Mouse (Mus musculus) megakaryocyte, embryonic 14.5 days (primary cell): ENCODE data around the gene Slc25a48. TPM values are rescaled to one million over a fixed set of nuclear protein-coding genes. Genes with fewer than 3 reads are reported as not detected.

Source experiments
- H3K27me3 ChIP-seq: replicated peaks from 2 replicates; pipeline ENCODE3; 2012; ENCODE audit warnings: inconsistent platforms
- H3K36me3 ChIP-seq: replicated peaks from 2 replicates; pipeline ENCODE3; 2012; ENCODE audit warnings: low read length, inconsistent platforms, mixed read lengths
- H3K4me1 ChIP-seq: 2 replicates; pipeline ENCODE4 v1.6.1; 2012; ENCODE audit warnings: inconsistent platforms
- H3K4me3 ChIP-seq: replicated peaks from 2 replicates; pipeline ENCODE3; 2012; ENCODE audit warnings: moderate library complexity, mild to moderate bottlenecking, inconsistent platforms
- H3K9me3 ChIP-seq: 2 replicates; pipeline ENCODE4 v1.6.1; 2012; ENCODE audit warnings: inconsistent platforms
- FLI1 ChIP-seq: IDR thresholded peaks from 2 replicates; pipeline ENCODE4 v1.6.1; 2012; ENCODE audit warnings: low read length, inconsistent platforms, mixed read lengths
- GATA1 ChIP-seq: IDR thresholded peaks from 3 replicates; pipeline ENCODE4 v1.6.1; 2012; ENCODE audit warnings: mixed read lengths, low read length, inconsistent platforms, borderline replicate concordance
- polyA plus RNA-seq: library from polyadenylated mRNA; stranded (reverse); fragments of >175 nt; gene quantifications from 2 replicates; pipeline ENCODE4 v1.2.3, GENCODE M21; 2012; ENCODE audit warnings: low replicate concordance; ENCODE audit not compliant: insufficient read depth

Slc25a48 gene
- polyA plus RNA-seq, 1 experiment: not detected

GRCm38 (mm10) chr13:56422072-56422723 is 16.0 kb upstream of the Slc25a48 start:
- TF ChIP-seq FLI1: no peak
- TF ChIP-seq GATA1: no peak
- Histone ChIP-seq H3K27me3 (peaks cover 27% of the 10 kb centered on the region), H3K36me3 (no peaks in the 10 kb centered on the region), H3K4me1 (no peaks in the 10 kb centered on the region), H3K9me3 (no peaks in the 10 kb centered on the region), H3K4me3 (no peak overlapping the region)

- Histone ChIP-seq H3K27me3 (peaks cover 46% of the 10 kb centered on the region), H3K4me3 (no peak overlapping the region), H3K4me1 (peaks cover 3% of the 10 kb centered on the region; the same call in 1 of the 2 replicates), H3K9me3 (no peaks in the 10 kb centered on the region), H3K36me3 (no peaks in the 10 kb centered on the region)
- no peak for TF ChIP-seq GATA1
- no peak for TF ChIP-seq FLI1
Observed at GRCm38 (mm10) chr13:56425931-56426330, 12.2 kb upstream of the Slc25a48 start.

DNA sequence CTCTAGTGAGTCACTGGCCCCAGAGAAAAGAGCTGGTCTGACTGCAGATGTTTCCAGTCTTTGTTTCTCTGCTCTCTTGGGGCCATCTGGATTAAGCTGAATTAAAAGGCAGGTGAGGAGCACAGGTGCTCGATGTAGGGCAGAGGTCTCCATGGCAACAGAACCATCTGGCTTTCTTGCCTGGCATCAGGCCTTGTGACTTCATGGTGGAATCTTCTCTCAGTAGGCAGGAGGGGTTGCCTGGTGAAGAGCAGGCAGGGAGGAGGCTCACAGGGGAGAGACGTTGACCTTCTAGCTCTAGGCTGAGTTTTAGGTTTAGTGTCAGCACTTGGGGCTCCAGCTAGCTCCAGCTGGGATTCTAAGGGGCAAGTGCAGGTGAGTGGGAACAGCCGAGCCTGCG is 11.8 kb upstream of the Slc25a48 start, which contains the start of gene Gm3045:
Gm3045 (plus strand) TSS at position 230 of the 400 bp plus-strand sequence.
- TF ChIP-seq FLI1 (no peak), GATA1 (no peak)
- H3K4me3 ChIP-seq: no peak within 1 kb of the TSS
- H3K9me3 ChIP-seq: no peaks in the 10 kb centered on the region
- no peaks in the 10 kb centered on the region for H3K36me3 ChIP-seq
- H3K4me1 ChIP-seq: peaks cover 3% of the 10 kb centered on the region; the same call in 1 of the 2 replicates
- peaks cover 46% of the 10 kb centered on the region for H3K27me3 ChIP-seq

- Histone ChIP-seq H3K9me3 (no peaks in the 10 kb centered on the region), H3K36me3 (no peaks in the 10 kb centered on the region), H3K4me3 (no peak overlapping the region), H3K4me1 (peaks cover 3% of the 10 kb centered on the region; the same call in 1 of the 2 replicates), H3K27me3 (peaks cover 49% of the 10 kb centered on the region)
- TF ChIP-seq GATA1: no peak
- no peak for TF ChIP-seq FLI1
Observed at GRCm38 (mm10) chr13:56428724-56429500, 9.2 kb upstream of the Slc25a48 start.

DNA sequence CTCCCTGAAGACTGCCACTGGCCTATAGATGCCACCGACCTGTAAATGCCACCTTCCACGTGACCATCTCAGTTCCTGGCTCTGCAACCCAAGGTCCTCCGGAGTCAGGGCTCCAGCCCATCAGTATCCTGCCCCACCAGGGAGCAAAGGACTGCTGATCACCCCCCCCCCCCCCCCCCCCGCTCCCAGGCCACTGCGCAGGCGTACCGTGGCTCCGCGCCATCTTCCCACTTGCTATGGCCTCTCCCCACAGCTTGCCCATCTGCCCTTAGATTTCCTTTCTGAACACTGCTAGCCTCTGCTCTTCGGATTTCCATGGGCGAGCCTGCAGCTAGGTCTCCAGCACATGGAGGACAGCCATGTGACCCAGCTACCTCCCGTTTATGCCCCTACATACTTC is 5.7 kb upstream of the Slc25a48 start:
- TF ChIP-seq FLI1 (no peak), GATA1 (no peak)
- Histone ChIP-seq H3K27me3 (peaks cover 66% of the 10 kb centered on the region), H3K9me3 (no peaks in the 10 kb centered on the region), H3K4me3 (no peak overlapping the region), H3K36me3 (no peaks in the 10 kb centered on the region), H3K4me1 (peaks cover 3% of the 10 kb centered on the region; the same call in 1 of the 2 replicates)

GRCm38 (mm10) chr13:56433466-56433865 is 4.7 kb upstream of the Slc25a48 start:
- Histone ChIP-seq H3K4me1 (peaks cover 6% of the 10 kb centered on the region; the same call in 1 of the 2 replicates), H3K9me3 (no peaks in the 10 kb centered on the region), H3K36me3 (no peaks in the 10 kb centered on the region), H3K4me3 (no peak overlapping the region), H3K27me3 (peaks cover 68% of the 10 kb centered on the region)
- TF ChIP-seq GATA1: no peak
- no peak for TF ChIP-seq FLI1

DNA sequence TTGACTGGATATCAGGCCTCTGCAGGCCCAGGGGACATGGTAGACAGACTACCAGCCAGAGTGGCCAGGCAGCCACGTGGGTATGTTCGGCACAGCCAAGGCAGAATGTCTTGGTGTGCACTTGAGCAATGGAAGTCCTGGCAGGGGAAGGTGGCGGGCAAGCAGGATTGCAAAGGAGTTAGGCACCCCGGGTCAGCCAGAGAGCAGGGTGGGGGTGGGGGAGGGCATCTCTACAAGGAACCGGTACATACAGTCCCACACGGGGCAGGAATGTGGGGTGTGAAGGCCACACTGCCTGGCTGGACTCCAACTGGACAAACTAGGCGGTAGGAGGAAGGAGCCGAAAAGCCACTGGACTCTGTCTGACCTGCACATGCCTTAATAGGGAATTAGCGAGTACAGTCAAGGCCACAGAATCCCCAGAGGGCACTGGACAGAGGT is 3.8 kb upstream of the Slc25a48 start:
- no peaks in the 10 kb centered on the region for H3K9me3 ChIP-seq
- H3K4me3 ChIP-seq: no peak overlapping the region
- TF ChIP-seq FLI1 (no peak), GATA1 (no peak)
- peaks cover 69% of the 10 kb centered on the region for H3K27me3 ChIP-seq
- H3K36me3 ChIP-seq: no peaks in the 10 kb centered on the region
- peaks cover 6% of the 10 kb centered on the region; the same call in 1 of the 2 replicates for H3K4me1 ChIP-seq

DNA sequence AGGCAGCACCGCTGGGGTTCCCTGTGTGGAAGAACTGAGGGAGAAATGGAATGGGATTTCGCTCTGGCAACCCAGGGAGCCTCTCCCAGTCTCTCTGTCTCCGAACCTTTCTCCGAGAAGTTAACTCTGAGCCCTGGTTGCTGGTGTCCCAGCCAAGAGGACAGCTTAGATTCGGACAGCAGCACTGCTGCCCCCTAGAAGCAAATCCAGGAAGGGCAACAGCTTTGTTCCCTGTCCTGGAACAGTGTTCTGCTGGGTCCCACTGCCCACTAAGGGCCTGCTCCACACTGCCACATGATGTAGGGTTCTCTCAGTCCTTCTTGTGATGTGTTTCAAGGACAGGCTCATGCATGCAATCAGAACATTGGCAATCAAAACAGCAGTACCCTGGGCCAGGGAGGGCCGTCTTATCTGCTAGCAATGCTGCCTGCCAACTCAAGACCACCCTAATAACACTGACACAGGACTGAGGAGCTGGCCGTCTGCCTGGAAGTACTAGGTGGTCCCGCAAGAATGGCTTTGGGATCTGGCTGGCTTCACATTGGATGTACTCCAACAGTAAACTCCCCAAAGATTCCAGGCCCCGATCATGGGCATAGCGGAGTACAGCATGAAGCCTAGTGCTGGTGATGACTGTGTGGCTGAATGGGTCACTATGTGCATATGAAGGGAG is 2.4 kb upstream of the Slc25a48 start:
- TF ChIP-seq GATA1 (no peak), FLI1 (no peak)
- H3K4me1 ChIP-seq: peaks cover 6% of the 10 kb centered on the region; the same call in 1 of the 2 replicates
- peaks cover 73% of the 10 kb centered on the region for H3K27me3 ChIP-seq
- H3K4me3 ChIP-seq: no peak overlapping the region
- no peaks in the 10 kb centered on the region for H3K36me3 ChIP-seq
- H3K9me3 ChIP-seq: peaks cover 2% of the 10 kb centered on the region; the same call in 1 of the 2 replicates

DNA sequence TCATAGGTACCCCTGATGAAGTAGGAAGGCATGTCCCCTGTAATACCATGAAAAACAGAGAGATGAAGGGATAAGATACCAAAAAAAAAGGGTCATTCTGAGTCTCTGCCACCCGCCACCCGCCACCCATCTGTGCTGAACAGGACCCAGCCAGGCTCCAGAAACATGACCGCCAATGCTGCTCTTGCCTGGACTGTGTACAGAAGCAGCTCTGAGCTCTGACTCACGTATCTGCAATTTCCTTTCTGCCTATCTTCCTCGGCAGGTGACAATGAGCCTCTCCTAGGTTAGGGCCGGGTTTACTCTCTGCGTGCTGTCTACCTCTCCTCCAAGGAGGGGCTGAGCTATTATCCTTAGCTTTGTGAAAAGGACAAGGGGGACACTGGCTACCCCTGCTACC is 5.3 kb downstream of the Slc25a48 start:
- Histone ChIP-seq H3K4me1 (peaks cover 2% of the 10 kb centered on the region; the same call in 1 of the 2 replicates), H3K36me3 (no peaks in the 10 kb centered on the region), H3K9me3 (peaks cover 6% of the 10 kb centered on the region; the same call in 1 of the 2 replicates), H3K4me3 (no peak overlapping the region), H3K27me3 (peaks cover 41% of the 10 kb centered on the region)
- no peak for TF ChIP-seq GATA1
- TF ChIP-seq FLI1: no peak

DNA sequence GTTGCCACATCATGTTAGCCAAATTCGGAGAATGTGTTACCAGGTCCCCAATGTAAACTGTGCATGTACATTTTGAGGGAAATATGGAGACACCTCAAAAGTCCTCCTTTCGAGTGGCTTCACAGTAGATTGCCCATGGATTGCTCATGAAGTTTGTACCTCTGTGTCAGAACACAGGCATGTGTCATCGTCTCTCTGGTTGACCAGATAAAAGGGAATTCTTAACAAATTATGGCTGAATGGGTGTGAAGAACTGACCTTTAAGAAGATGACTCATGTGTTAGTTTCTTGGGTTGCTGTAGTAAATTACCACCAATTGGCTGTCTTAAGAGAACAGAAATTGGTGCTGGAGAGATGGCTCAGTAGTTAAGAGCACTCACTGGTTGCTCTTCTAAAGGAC is 6.0 kb downstream of the Slc25a48 start:
- no peak for TF ChIP-seq GATA1
- peaks cover 35% of the 10 kb centered on the region for H3K27me3 ChIP-seq
- no peaks in the 10 kb centered on the region for H3K4me1 ChIP-seq
- H3K4me3 ChIP-seq: no peak overlapping the region
- peaks cover 6% of the 10 kb centered on the region; the same call in 1 of the 2 replicates for H3K9me3 ChIP-seq
- no peaks in the 10 kb centered on the region for H3K36me3 ChIP-seq
